Mouse (Mus musculus): ENCODE results near the gene Asphd2. TPM values are rescaled to one million over a fixed set of nuclear protein-coding genes. Genes with fewer than 3 reads are reported as not detected.

Gene Asphd2
- polyA plus RNA-seq, 1 experiment from 2014 or later, result 20.3 TPM

DNA sequence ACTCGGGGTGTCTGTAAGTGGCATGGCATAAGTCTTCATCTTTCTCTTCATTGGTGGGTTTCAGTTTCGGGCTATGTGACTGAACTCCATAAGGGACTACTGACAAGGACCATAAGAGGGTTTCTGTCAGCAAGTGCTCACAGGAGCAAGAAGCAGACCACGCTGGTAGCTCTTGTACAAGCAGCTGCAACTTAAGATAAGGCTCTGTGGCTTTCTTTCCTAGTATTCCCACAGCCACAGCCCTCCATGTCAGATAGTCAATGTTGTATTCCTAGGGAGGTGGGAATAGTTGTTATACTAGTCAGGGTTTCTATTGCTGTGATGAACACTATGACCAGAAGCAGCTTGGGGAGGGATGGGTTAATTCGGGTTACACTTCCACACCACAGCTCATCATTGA lies 35.1 kb downstream of the Asphd2 start:
- 91% methylated on average over 4 of the region's 4 CpGs for WGBS
- Histone ChIP-seq H3K27ac (replicated peaks; ENCODE audit: low read depth, low read length) (no peak overlapping the region), H3K9ac (ENCODE audit: low read depth, low read length) (no peak overlapping the region), H3K4me1 (ENCODE audit: control insufficient read depth, insufficient read depth, low read length) (no peaks in the 10 kb centered on the region), H3K27me3 (replicated peaks; ENCODE audit: control insufficient read depth, insufficient read depth, low read length) (no peaks in the 10 kb centered on the region), H3K4me3 (ENCODE audit: low read depth, low read length) (no peak overlapping the region), H3K9me3 (ENCODE audit: control insufficient read depth, low read length) (no peaks in the 10 kb centered on the region), H3K36me3 (ENCODE audit: control insufficient read depth, insufficient read depth, low read length) (peaks cover 58% of the 10 kb centered on the region), H3K4me2 (ENCODE audit: low read depth, low read length) (no peak overlapping the region)
- no peak for ATAC-seq (ENCODE audit: low read depth)
- no peak for DNase-seq (ENCODE audit: low spot score)

- ATAC-seq (ENCODE audit: low read depth), result no peak
- WGBS, result 88% methylated on average over 9 of the region's 9 CpGs
- Histone ChIP-seq H3K36me3 (ENCODE audit: control insufficient read depth, insufficient read depth, low read length) (peaks cover 62% of the 10 kb centered on the region), H3K27me3 (replicated peaks; ENCODE audit: control insufficient read depth, insufficient read depth, low read length) (no peaks in the 10 kb centered on the region), H3K27ac (replicated peaks; ENCODE audit: low read depth, low read length) (no peak overlapping the region), H3K4me1 (ENCODE audit: control insufficient read depth, insufficient read depth, low read length) (no peaks in the 10 kb centered on the region), H3K9me3 (ENCODE audit: control insufficient read depth, low read length) (no peaks in the 10 kb centered on the region), H3K9ac (ENCODE audit: low read depth, low read length) (no peak overlapping the region), H3K4me3 (ENCODE audit: low read depth, low read length) (no peak overlapping the region), H3K4me2 (ENCODE audit: low read depth, low read length) (no peak overlapping the region)
- no peak for DNase-seq (ENCODE audit: low spot score)
Observed at GRCm38 (mm10) chr5:112356322-112356721, 38.3 kb downstream of the Asphd2 start.

DNA sequence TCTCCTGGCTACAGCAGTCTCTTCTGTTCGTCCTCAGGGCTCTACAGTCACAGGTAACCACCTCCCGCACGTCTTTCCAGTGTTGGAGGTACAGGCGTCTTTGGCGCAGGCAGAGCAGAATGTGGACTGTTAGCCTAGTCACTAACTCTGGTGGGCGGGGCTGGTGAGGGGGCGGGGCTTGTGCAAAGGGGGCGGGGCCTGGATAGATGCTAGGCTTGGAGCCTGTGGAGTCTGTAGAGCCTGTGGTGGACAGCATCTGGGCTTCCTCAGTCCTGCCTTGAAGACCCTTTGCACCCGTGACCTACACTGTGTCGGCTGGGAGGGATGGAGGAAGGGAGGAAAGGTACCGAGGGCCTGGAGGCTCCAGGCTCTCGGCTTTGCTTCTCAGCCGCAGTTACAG lies 38.8 kb downstream of the Asphd2 start, which contains the start of gene Gm6583:
Gene Gm6583, minus strand, starts transcription at position 124 of the 400 bp plus-strand sequence.
- no peak within 1 kb of the TSS for H3K4me2 ChIP-seq (ENCODE audit: low read depth, low read length)
- H3K4me3 ChIP-seq (ENCODE audit: low read depth, low read length), result no peak within 1 kb of the TSS
- no peaks in the 10 kb centered on the region for H3K9me3 ChIP-seq (ENCODE audit: control insufficient read depth, low read length)
- DNase-seq (ENCODE audit: low spot score) (no peak), ATAC-seq (ENCODE audit: low read depth) (no peak)
- no peak within 1 kb of the TSS for H3K27ac ChIP-seq (replicated peaks; ENCODE audit: low read depth, low read length)
- no peaks in the 10 kb centered on the region for H3K27me3 ChIP-seq (replicated peaks; ENCODE audit: control insufficient read depth, insufficient read depth, low read length)
- peaks cover 66% of the 10 kb centered on the region for H3K36me3 ChIP-seq (ENCODE audit: control insufficient read depth, insufficient read depth, low read length)
- H3K4me1 ChIP-seq (ENCODE audit: control insufficient read depth, insufficient read depth, low read length), result no peaks in the 10 kb centered on the region
- H3K9ac ChIP-seq (ENCODE audit: low read depth, low read length), result no peak within 1 kb of the TSS
- 70% methylated on average over 13 of the region's 13 CpGs for WGBS

DNA sequence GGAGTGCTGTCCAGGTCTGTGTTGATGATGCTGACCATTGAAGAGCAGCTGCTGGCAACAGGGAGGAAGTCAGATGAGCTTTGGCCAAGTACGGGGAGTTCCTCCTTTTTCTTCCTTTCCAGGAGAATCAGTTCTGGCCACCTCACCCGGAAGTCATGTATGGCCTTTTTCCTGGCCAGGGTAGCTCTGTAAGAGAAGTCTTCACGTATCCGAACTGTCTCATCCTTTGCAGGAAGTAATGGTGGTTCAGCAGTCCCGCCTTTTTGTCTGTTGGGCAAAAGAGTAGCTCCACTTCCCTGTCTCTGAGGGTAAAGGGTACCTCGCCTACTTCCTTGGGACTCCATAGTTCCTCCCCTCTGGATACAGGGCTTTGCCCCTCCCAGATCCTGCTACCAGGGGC lies 39.2 kb downstream of the Asphd2 start:
- Histone ChIP-seq H3K9ac (ENCODE audit: low read depth, low read length) (no peak overlapping the region), H3K9me3 (ENCODE audit: control insufficient read depth, low read length) (no peaks in the 10 kb centered on the region)
- WGBS, result 80% methylated on average over 6 of the region's 6 CpGs

GRCm38 (mm10) chr5:112349169-112349568 lies 45.5 kb downstream of the Asphd2 start:
- H3K9ac ChIP-seq (ENCODE audit: low read depth, low read length), result no peak overlapping the region
- DNase-seq (ENCODE audit: low spot score) (no peak), ATAC-seq (ENCODE audit: low read depth) (no peak)
- no peaks in the 10 kb centered on the region for H3K4me1 ChIP-seq (ENCODE audit: control insufficient read depth, insufficient read depth, low read length)
- H3K27me3 ChIP-seq (replicated peaks; ENCODE audit: control insufficient read depth, insufficient read depth, low read length), result no peaks in the 10 kb centered on the region
- H3K4me3 ChIP-seq (ENCODE audit: low read depth, low read length), result no peak overlapping the region
- H3K27ac ChIP-seq (replicated peaks; ENCODE audit: low read depth, low read length), result no peak overlapping the region
- H3K36me3 ChIP-seq (ENCODE audit: control insufficient read depth, insufficient read depth, low read length), result peaks cover 67% of the 10 kb centered on the region
- 92% methylated on average over 8 of the region's 8 CpGs for WGBS
- no peaks in the 10 kb centered on the region for H3K9me3 ChIP-seq (ENCODE audit: control insufficient read depth, low read length)
- no peak overlapping the region for H3K4me2 ChIP-seq (ENCODE audit: low read depth, low read length)

More for the DNA sequence above, 39.2 kb downstream of the Asphd2 start:
- Histone ChIP-seq H3K36me3 (ENCODE audit: control insufficient read depth, insufficient read depth, low read length) (peaks cover 70% of the 10 kb centered on the region), H3K4me1 (ENCODE audit: control insufficient read depth, insufficient read depth, low read length) (no peaks in the 10 kb centered on the region), H3K4me3 (ENCODE audit: low read depth, low read length) (no peak overlapping the region), H3K27ac (replicated peaks; ENCODE audit: low read depth, low read length) (no peak overlapping the region), H3K27me3 (replicated peaks; ENCODE audit: control insufficient read depth, insufficient read depth, low read length) (no peaks in the 10 kb centered on the region), H3K4me2 (ENCODE audit: low read depth, low read length) (no peak overlapping the region)
- ATAC-seq (ENCODE audit: low read depth) (no peak), DNase-seq (ENCODE audit: low spot score) (no peak)

DNA sequence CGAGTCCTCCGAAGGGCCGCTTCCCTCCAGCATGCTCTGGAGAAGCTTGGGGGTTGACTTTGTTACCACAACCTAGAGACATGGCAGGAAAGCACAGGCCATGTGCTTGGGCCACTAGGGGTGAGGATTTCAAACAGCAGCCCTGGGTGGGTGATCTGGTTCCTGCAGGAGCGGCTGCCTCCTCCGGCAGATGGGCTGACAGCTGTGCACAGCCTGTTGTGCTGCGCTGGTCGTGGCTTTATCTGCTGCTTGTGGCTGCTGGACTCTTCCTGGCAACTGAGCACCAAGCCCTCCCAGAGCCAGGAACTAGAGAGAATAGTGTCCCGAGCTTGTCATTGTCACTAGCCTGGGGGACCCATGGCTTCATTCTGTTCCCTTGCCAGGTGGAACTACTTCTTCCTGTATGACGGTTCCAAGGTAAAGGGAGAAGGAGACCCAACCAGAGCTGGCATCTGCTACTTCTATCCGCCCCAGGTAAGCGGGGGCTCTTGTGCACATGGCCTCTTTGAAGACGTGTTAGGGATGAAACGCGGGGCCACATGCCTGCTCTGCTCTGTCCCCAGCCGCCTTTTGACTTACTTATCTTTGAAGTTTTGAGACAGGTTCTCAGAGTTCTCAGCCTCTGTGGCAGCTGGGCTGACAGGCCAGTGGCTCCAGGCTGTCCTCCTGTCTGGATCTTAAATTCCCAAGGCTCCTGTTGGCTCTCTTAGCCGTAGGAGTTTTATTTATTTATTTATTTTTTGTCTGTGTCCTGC lies 48.3 kb downstream of the Asphd2 start:
- Histone ChIP-seq H3K27ac (replicated peaks; ENCODE audit: low read depth, low read length) (no peak overlapping the region), H3K4me2 (ENCODE audit: low read depth, low read length) (no peak overlapping the region), H3K4me3 (ENCODE audit: low read depth, low read length) (no peak overlapping the region), H3K27me3 (replicated peaks; ENCODE audit: control insufficient read depth, insufficient read depth, low read length) (no peaks in the 10 kb centered on the region), H3K36me3 (ENCODE audit: control insufficient read depth, insufficient read depth, low read length) (peaks cover 44% of the 10 kb centered on the region), H3K4me1 (ENCODE audit: control insufficient read depth, insufficient read depth, low read length) (0 out of 2 replicates have a peak, but pooled peaks cover 6% of the 10 kb centered on the region), H3K9ac (ENCODE audit: low read depth, low read length) (no peak overlapping the region), H3K9me3 (ENCODE audit: control insufficient read depth, low read length) (no peaks in the 10 kb centered on the region)
- peak; percentile 7 for DNase-seq (ENCODE audit: low spot score)
- no peak; the same call in 1 of the 2 replicates for ATAC-seq (ENCODE audit: low read depth)
- 82% methylated on average over 15 of the region's 16 CpGs for WGBS

GRCm38 (mm10) chr5:112344092-112344960 lies 50.3 kb downstream of the Asphd2 start:
- no peak overlapping the region for H3K27ac ChIP-seq (replicated peaks; ENCODE audit: low read depth, low read length)
- no peaks in the 10 kb centered on the region for H3K9me3 ChIP-seq (ENCODE audit: control insufficient read depth, low read length)
- no peaks in the 10 kb centered on the region for H3K27me3 ChIP-seq (replicated peaks; ENCODE audit: control insufficient read depth, insufficient read depth, low read length)
- H3K4me2 ChIP-seq (ENCODE audit: low read depth, low read length), result 0 out of 2 replicates have a peak overlapping the region, but pooled peaks have one; percentile 73
- no peak overlapping the region for H3K4me3 ChIP-seq (ENCODE audit: low read depth, low read length)
- H3K9ac ChIP-seq (ENCODE audit: low read depth, low read length), result no peak overlapping the region
- H3K4me1 ChIP-seq (ENCODE audit: control insufficient read depth, insufficient read depth, low read length), result 0 out of 2 replicates have a peak, but pooled peaks cover 6% of the 10 kb centered on the region
- no peak for ATAC-seq (ENCODE audit: low read depth)
- H3K36me3 ChIP-seq (ENCODE audit: control insufficient read depth, insufficient read depth, low read length), result peaks cover 31% of the 10 kb centered on the region
- no peak for DNase-seq (ENCODE audit: low spot score)
- WGBS, result 74% methylated on average over 6 of the region's 6 CpGs

DNA sequence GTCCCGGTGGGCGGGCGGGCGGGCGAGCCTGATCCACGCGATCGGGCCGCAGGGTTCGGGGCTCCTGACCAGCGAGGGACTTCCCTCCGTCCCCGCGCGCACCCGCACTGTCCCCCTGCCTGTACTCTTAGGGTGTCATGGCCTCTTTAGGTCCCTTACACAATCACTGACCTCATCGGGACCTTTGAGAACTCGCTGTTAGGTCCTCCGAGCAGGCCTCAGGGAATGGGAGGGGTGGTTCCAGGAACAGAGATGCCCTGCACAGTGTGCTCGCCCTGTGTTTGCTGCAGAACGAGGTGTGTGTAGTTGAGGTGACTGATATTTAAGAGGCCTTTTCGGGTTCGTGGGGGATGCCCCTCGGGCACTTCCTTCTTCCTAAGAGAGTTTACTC lies 51.5 kb downstream of the Asphd2 start:
- ATAC-seq (ENCODE audit: low read depth) (peak; percentile 62), DNase-seq (ENCODE audit: low spot score) (peak; percentile 25)
- peak overlapping the region; percentile 91 for H3K9ac ChIP-seq (ENCODE audit: low read depth, low read length)
- H3K4me1 ChIP-seq (ENCODE audit: control insufficient read depth, insufficient read depth, low read length), result 0 out of 2 replicates have a peak, but pooled peaks cover 6% of the 10 kb centered on the region
- H3K27me3 ChIP-seq (replicated peaks; ENCODE audit: control insufficient read depth, insufficient read depth, low read length), result no peaks in the 10 kb centered on the region
- peak overlapping the region; percentile 73 for H3K4me2 ChIP-seq (ENCODE audit: low read depth, low read length)
- WGBS, result under 1% methylated on average over 12 of the region's 24 CpGs
- H3K36me3 ChIP-seq (ENCODE audit: control insufficient read depth, insufficient read depth, low read length), result peaks cover 32% of the 10 kb centered on the region
- no peaks in the 10 kb centered on the region for H3K9me3 ChIP-seq (ENCODE audit: control insufficient read depth, low read length)
- peak overlapping the region; percentile 87 for H3K4me3 ChIP-seq (ENCODE audit: low read depth, low read length)
- H3K27ac ChIP-seq (replicated peaks; ENCODE audit: low read depth, low read length), result peak overlapping the region; percentile 56; the same call in 1 of the 2 replicates
